Mouse (Mus musculus) kidney, adult 18-20 months (tissue): ENCODE measurements at regions not wholly inside any gene's neighbourhood (a gene's known extent, or its start where the extent isn't known, plus 50 kb on each side); places are given as distances from the start of the nearest gene placed in this dataset.

ENCODE experiments used
- DNase-seq: peaks from one replicate; pipeline ENCODE4 v3.0.0; 2021

DNA sequence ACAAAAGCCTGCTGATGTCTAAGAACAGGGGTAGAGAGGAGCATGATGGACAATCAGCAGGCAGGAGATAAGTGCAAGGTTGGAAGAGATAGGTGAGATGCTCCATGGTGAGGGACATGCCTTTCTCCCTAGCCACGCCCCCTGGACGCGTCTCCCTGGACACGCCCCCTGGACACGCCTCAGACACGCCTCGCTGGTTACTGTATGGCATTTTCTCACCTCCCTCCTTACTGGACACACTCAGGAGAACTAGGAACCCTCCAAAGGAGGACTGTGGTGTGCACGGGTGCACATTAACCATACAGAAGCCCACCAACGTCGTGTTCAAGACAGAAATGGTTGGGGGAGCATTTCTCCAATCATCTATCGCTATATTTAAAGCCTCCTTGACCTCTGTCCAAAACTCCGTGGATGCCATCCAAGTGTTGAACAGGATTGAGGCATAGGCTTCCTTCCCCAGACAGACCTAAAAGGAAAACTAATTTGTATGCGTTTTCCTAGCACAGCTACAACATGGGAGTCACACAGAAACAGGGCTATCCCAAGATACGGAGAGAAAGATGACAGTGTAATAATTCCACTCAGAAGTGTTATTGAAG is 168.4 kb upstream of the Fam19a5 start:
- DNase-seq = no peak

DNA sequence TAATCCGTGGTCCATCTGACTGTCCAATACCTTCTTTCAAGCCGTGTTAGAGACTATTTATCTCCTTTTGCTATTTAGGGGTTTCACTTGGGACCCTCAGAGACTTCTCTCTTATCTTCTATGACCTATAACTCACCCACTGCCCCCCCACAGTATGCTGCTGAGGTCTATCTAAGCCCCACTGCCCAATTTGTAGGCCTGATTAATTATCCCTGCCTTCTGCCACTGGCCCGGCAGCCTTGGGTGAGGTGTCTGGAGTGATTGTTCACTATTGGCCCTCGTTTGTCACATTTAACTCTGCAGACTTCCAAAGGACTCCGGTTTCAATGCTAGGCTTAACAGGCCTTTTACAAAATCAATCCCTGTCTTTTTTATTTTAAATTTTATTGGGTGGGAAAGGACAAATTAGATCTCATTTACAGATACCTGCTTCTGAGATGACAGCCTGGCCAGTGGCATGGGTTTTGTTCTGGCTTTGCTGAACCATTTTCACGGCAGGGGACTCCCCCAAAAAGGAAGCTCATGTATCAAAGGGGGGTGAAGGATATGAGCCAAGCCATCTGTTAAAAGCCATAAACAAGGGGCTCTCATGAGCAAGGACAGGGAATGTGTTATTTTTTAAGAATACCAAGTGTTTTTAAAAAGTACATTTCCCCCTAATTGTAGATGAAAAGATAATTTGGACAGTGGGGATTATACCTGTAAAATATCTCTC is 160.4 kb upstream of the Fam19a5 start:
- no peak for DNase-seq

DNA sequence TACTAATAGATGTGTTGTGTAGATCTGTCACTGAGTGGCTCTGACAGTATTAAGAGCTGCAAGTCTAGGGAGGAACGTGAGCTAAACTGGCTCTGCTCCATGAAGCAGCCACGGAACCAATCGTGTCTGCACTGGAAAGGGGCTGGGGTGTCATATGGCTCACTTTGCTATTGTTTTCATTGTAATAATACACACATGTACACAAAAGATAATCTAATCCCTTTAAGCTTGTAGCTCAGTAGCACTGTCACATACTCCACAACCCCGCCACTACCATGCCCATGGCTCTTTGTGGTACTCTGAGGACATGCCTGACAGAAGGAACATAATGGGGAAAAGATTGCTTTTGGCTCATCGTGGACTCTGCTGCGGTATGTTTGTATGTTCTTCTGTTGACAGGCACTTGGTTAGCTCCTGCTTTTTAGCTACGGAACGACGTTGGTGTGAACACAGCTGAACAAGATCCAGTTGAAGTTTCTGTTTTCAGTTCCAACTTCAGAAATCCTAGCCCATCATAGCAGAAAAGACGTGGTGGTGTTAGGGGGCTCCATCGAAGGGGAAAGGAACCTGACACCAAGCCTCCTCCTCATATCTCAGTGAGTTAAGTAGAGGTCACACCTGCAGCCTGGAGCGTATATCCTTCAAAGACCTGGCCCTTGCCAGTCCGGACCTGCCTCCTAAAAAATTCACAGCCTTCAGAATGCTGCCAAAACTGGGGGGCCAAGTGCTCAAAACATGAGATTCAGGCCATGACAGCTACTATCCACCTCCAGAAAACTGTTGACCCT is 159.6 kb upstream of the Fam19a5 start:
- no peak for DNase-seq

GRCm38 (mm10) chr15:87386513-87386983 is 157.6 kb upstream of the Fam19a5 start:
- DNase-seq = no peak

GRCm38 (mm10) chr15:87391395-87391794 is 152.7 kb upstream of the Fam19a5 start:
- DNase-seq = no peak

DNA sequence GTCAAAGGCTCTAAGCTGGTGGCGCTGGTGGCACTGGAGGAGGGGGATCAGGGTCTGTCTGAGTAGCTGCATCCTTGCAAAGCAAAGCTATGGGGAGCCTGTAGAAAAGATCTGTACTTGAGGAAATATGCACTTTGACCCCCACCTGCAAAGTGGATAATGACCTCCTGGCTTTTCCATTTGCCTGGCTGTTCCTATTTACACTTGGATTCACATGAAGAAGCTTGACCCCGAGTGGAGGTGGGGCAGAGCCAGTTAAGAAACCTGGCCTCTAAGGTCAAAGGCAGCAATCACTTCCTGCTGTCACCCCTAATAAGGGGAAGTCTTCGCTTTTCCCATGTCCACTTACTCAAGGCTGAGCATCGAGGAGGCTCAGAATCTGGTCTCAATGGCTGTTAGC is 145.7 kb upstream of the Fam19a5 start:
- DNase-seq = peak; percentile 30

- DNase-seq = no peak
These were observed 138.4 kb upstream of the Fam19a5 start for GRCm38 (mm10) chr15:87405689-87406088.

DNA sequence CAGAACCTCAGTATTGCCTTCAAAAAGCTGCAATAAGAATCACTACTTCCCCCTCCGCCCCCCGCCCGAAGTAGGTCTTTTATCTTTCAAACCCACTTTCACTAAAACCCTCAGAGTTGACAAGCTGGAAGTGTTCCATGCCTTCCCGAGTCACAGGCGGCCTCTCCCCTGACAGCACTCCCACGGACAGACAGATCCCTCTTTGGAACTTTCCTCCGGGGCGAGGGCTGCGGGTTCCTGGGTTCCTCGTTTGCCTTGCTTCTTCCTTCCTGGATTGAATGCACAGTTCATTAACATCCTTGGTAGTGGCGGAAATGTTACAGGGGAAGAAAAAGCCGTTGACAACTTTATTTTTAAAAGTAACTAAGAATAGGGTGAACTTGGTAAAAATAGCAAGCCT is 132.1 kb upstream of the Fam19a5 start:
- DNase-seq = no peak

DNA sequence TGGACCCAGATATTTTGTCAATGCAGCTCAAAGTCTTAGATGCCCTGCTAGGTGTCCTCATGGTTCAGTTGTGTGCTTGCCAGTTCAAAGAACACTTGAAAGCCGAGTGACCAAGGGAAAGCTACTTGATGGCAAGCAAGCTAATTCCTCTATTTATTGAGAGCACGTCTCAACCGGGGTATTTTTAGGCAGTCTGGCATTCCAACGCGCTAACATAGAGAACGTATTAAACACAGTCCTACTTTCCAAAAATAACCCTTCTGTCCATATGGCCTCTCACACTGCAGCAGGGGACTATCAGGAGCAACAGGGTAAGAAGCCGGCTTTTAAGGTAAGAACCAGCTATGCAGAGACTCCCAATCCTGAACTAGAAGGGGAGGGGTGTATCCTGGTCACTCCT is 128.1 kb upstream of the Fam19a5 start:
- DNase-seq = no peak

DNA sequence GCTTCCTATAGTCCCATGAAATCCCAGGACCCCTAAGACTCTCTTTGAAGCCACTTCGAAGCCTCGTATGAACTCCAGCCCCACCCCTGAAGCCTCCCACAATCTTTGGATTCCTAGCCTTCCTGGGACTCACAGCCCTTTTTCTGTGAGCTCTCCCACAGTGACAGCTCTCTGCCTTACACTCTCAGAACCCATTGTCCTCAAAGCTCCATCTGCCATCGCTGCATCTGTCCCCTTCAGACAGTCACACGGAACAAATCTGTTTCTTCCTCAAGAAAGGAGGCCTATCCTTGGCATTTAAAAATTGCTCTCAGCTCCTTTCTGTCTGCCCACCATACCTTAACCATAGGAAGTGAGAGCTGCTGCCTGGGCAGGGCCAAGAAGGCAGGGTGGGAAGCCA is 122.4 kb upstream of the Fam19a5 start:
- no peak for DNase-seq

DNA sequence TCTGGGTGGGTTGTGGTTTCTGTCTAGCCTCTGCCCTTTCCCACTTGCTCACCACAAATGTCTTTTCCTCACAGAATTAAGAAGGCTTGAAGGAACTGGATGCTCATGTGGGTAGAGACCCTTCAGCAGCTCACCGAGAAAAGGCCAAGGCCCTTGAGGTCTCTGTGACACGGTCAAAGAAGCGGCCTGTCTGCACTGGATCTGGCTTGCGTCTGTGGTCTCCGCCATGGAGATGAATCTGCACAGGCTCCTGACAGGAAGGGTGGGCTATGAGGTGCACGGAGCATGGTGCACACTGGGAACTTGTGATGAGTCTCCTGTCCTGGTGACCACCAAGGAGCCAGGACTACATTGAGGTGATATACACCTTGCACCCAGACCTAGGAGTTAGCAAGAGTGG is 110.8 kb upstream of the Fam19a5 start:
- DNase-seq = no peak

GRCm38 (mm10) chr15:87433901-87434300 is 110.2 kb upstream of the Fam19a5 start:
- no peak for DNase-seq

DNA sequence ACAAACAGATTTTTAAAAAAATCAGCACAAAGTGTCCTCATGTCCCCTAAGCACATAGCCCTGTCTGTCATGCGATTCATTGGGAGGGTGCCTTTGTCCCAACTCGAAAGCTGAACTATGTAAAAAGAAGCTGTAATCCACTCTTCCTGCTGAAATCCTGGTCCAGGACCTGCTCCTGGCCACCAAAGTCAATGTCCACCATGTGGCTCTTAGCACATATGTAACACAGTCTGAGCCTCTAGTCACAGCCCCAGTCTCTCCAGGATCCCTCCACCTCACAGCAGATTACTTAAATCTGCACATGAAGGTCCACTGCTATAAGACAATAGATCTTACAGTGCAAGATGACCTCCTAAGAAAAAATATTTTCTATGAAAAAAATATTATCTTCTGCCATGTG is 108.5 kb upstream of the Fam19a5 start:
- no peak for DNase-seq

DNA sequence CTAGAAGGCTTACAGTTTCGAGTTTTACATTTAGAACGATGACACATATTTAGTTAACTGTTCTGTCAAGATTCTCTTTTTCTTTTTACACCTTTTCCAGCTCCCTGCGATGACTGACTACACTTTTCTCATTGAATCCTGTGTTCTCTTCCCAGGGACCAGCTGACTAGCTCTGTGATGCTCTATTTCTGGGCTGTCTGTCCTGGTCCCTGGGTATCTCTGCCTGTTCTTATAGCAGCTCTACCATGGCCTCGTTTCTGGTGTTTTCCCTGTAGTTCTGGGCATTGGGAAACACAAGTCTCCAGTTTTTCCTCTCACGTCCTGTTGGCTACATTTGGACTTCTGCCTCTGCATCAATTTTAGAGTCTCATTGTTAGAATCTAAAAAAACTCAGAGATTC is 106.5 kb upstream of the Fam19a5 start:
- no peak for DNase-seq

- no peak for DNase-seq
These were observed 85.2 kb upstream of the Fam19a5 start for GRCm38 (mm10) chr15:87458932-87459331.

DNA sequence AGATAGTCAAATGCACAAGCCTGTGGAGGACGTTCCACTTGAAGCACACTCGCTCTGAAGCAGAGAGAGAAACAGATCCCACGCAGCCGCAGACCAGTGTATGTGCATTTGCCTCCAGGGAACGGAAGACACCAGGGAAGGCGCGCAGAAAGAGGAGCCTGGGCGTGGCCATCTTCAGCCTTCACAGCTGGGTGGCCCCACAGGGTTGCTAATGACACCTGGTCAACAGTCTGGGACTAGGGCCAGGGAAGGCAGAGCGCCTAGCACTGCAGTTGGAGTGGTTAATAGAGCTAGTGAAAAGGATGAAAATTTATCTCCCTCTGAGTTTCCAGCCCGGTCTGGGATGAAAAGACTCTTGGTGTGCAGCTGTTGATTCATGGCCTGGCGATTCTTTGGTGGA is 67.9 kb upstream of the Fam19a5 start:
- no peak for DNase-seq

- no peak for DNase-seq
These were observed 67.1 kb upstream of the Fam19a5 start for GRCm38 (mm10) chr15:87476862-87477490.

GRCm38 (mm10) chr15:87480758-87481157 is 63.3 kb upstream of the Fam19a5 start:
- DNase-seq = no peak
